Mouse (Mus musculus) heart, postnatal 0 days (tissue): ENCODE results near the gene Cep55. TPM values are rescaled to one million over a fixed set of nuclear protein-coding genes. Genes with fewer than 3 reads are reported as not detected.
A peak's percentile ranks its signal among the peaks of the same experiment; 100 is the strongest.

Experiments
- ATAC-seq: fragments of 200-750 bp; cut with Nextera tagmentation; 2 replicates; pipeline ENCODE4 v1.8.0; 2017; ENCODE audit warnings: low read depth, moderate number of reproducible peaks, moderate library complexity; ENCODE audit not compliant: insufficient read depth
- DNase-seq: peaks from one replicate; pipeline ENCODE4 v3.0.0-alpha.2; 2016; ENCODE audit warnings: low spot score
- H3K27ac ChIP-seq: fragments of 300-500 bp; sonication (generic); 2 replicates; pipeline ENCODE4 v1.5.1; 2014; ENCODE audit warnings: low read depth, mild to moderate bottlenecking
- H3K27me3 ChIP-seq: fragments of 300-500 bp; sonication (generic); 2 replicates; pipeline ENCODE4 v1.6.1; 2014; ENCODE audit warnings: low read length, mixed read lengths; ENCODE audit not compliant: control insufficient read depth, insufficient read depth
- H3K36me3 ChIP-seq: fragments of 300-500 bp; sonication (generic); replicated peaks from 2 replicates; pipeline ENCODE4 v1.6.1; 2014; ENCODE audit warnings: low read length, mixed read lengths; ENCODE audit not compliant: control insufficient read depth, insufficient read depth
- H3K4me1 ChIP-seq: fragments of 300-500 bp; sonication (generic); 2 replicates; pipeline ENCODE4 v1.6.1; 2014; ENCODE audit warnings: antibody characterized with exemption; ENCODE audit not compliant: control insufficient read depth, insufficient read depth
- H3K4me2 ChIP-seq: fragments of 300-500 bp; sonication (generic); 2 replicates; pipeline ENCODE4 v1.6.1; 2014; ENCODE audit warnings: low read depth, mild to moderate bottlenecking, low read length, moderate library complexity
- H3K4me3 ChIP-seq: fragments of 300-500 bp; sonication (generic); 2 replicates; pipeline ENCODE4 v1.5.1; 2014; ENCODE audit warnings: low read depth, low read length
- H3K9ac ChIP-seq: fragments of 300-500 bp; sonication (generic); replicated peaks from 2 replicates; pipeline ENCODE4 v1.6.1; 2014; ENCODE audit warnings: low read depth, low read length, mixed read lengths
- H3K9me3 ChIP-seq: fragments of 300-500 bp; sonication (generic); replicated peaks from 2 replicates; pipeline ENCODE4 v1.6.1; 2016; ENCODE audit warnings: low read length; ENCODE audit not compliant: control insufficient read depth
- CTCF ChIP-seq: IDR thresholded peaks from 2 replicates; pipeline ENCODE4 v1.5.1; 2016; ENCODE audit warnings: antibody characterized with exemption, control low read depth, low read depth
- EP300 ChIP-seq: IDR thresholded peaks from 2 replicates; pipeline ENCODE4 v1.6.1; 2016; ENCODE audit warnings: antibody characterized with exemption, low read depth
- WGBS: fragments of 180-500 bp; shearing (Covaris S2); extraction: QIAGEN DNeasy Blood & Tissue Kit; methylation state at CpG from one replicate; pipeline ENCODE4 v1.1.7; 2014; 5-methylcytosine and 5-hydroxymethylcytosine counted together
- polyA plus RNA-seq: library from polyadenylated mRNA; unstranded; fragments of >200 nt; fragmentation: Nextera tagmentation; extraction: Ambion mirVana; gene quantifications from 2 replicates; pipeline ENCODE4 v1.2.1, GENCODE M21; 2015
- total RNA-seq: library from RNA; depleted of rRNA; stranded (reverse); fragments of >200 nt; gene quantifications from 2 replicates; pipeline ENCODE4 v1.2.3, GENCODE M21; 2014; ENCODE audit warnings: low replicate concordance

The Cep55 gene
- total and polyA plus RNA-seq, 2 experiments from 2014 or later = 9.2 to 19.1 TPM

DNA sequence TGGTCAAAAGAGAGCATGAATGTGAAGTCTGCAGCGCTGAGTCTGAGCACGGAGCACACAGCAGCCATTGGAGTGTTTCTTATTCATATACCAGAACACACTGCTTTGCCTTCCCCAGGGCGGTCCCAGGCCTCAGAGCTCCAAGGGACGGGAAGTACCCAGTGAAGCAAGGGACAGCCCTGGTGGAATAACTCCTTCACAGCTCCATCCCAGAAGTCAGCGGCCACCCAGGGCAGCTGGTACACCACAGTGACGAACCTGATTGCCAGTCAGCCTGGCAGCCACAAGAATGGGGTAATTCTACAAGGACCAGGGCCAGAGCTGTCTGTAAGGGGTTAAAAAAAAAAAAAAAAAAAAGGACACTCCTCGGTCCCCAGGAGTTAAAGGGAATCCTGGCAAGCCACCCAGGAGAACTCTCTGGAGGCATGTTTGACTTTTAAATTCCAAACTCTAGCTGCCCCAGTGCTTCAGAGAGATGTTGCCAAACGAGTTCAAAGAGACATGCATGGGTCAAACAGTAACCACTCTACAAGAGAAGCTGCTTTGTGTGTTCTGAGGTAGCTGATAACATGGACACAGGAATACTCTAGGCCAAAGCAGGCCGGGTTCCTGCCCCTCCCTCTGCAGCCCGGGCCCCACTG lies 26.8 kb upstream of the Cep55 start:
- Histone ChIP-seq H3K4me1 (peaks cover 8% of the 10 kb centered on the region; the same call in 1 of the 2 replicates), H3K4me2 (no peak overlapping the region)
- DNase-seq = no peak

GRCm38 (mm10) chr19:38029292-38029691 lies 25.5 kb upstream of the Cep55 start:
- no peaks in the 10 kb centered on the region for H3K27me3 ChIP-seq
- ATAC-seq (no peak), DNase-seq (no peak)
- H3K36me3 ChIP-seq = no peaks in the 10 kb centered on the region
- no peaks in the 10 kb centered on the region for H3K9me3 ChIP-seq
- TF ChIP-seq CTCF (no peak), EP300 (no peak)
- H3K4me1 ChIP-seq = peaks cover 8% of the 10 kb centered on the region; the same call in 1 of the 2 replicates
- H3K4me2 ChIP-seq = no peak overlapping the region
- WGBS = 75% methylated on average over 3 of the region's 3 CpGs
- H3K27ac ChIP-seq = peak overlapping the region; percentile 2; the same call in 1 of the 2 replicates
- no peak overlapping the region for H3K4me3 ChIP-seq
- H3K9ac ChIP-seq = no peak overlapping the region

More for the DNA sequence above, 26.8 kb upstream of the Cep55 start:
- Histone ChIP-seq H3K9me3 (no peaks in the 10 kb centered on the region), H3K27ac (peak overlapping the region; percentile 23; the same call in 1 of the 2 replicates), H3K27me3 (no peaks in the 10 kb centered on the region), H3K9ac (no peak overlapping the region), H3K36me3 (no peaks in the 10 kb centered on the region), H3K4me3 (no peak overlapping the region)
- no peak for TF ChIP-seq EP300
- WGBS = 44% methylated on average over 10 of the region's 10 CpGs
- no peak for ATAC-seq

DNA sequence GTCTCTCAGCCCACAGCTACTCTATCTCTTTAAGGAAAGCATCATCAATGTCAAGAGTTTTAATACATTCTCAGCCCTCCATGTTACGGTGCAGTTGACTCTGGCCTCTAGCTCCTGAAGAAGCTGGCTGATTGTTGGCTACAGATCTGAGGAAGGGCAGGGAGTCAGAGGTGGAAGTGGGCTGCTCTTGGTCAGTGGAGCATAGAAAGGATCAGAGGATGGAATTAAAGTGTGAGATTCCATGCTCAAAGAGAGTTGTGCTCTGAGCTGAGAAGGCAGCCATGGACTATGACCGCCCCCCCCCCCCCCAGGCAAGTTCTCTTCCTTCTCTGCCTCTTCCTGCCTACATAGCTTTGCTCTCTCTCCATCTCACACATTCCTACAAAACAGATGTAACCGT lies 24.9 kb upstream of the Cep55 start:
- no peak for DNase-seq
- Histone ChIP-seq H3K36me3 (no peaks in the 10 kb centered on the region), H3K4me3 (no peak overlapping the region), H3K4me1 (peaks cover 8% of the 10 kb centered on the region; the same call in 1 of the 2 replicates), H3K27ac (peak overlapping the region; percentile 2; the same call in 1 of the 2 replicates), H3K9ac (no peak overlapping the region), H3K4me2 (no peak overlapping the region), H3K9me3 (no peaks in the 10 kb centered on the region), H3K27me3 (no peaks in the 10 kb centered on the region)
- TF ChIP-seq CTCF (no peak), EP300 (no peak)
- no peak for ATAC-seq
- 66% methylated on average over 3 of the region's 3 CpGs for WGBS

GRCm38 (mm10) chr19:38030673-38031137 lies 24.1 kb upstream of the Cep55 start:
- ATAC-seq (no peak), DNase-seq (no peak)
- Histone ChIP-seq H3K27me3 (no peaks in the 10 kb centered on the region), H3K36me3 (no peaks in the 10 kb centered on the region), H3K27ac (no peak overlapping the region), H3K4me3 (no peak overlapping the region), H3K4me2 (peak overlapping the region; percentile 18), H3K9me3 (no peaks in the 10 kb centered on the region), H3K4me1 (peaks cover 6% of the 10 kb centered on the region; the same call in 1 of the 2 replicates), H3K9ac (no peak overlapping the region)
- TF ChIP-seq EP300 (no peak), CTCF (no peak)
- WGBS = 1% methylated on average over 10 of the region's 23 CpGs

GRCm38 (mm10) chr19:38031144-38031543 lies 23.7 kb upstream of the Cep55 start:
- Histone ChIP-seq H3K9ac (no peak overlapping the region), H3K4me3 (no peak overlapping the region), H3K36me3 (no peaks in the 10 kb centered on the region), H3K27me3 (no peaks in the 10 kb centered on the region), H3K27ac (no peak overlapping the region), H3K4me2 (peak overlapping the region; percentile 18), H3K4me1 (peaks cover 1% of the 10 kb centered on the region; the same call in 1 of the 2 replicates), H3K9me3 (no peaks in the 10 kb centered on the region)
- no peak for DNase-seq
- TF ChIP-seq EP300 (no peak), CTCF (no peak)
- 45% methylated on average over 9 of the region's 9 CpGs for WGBS
- ATAC-seq = no peak
